In the genomic region with DNA sequence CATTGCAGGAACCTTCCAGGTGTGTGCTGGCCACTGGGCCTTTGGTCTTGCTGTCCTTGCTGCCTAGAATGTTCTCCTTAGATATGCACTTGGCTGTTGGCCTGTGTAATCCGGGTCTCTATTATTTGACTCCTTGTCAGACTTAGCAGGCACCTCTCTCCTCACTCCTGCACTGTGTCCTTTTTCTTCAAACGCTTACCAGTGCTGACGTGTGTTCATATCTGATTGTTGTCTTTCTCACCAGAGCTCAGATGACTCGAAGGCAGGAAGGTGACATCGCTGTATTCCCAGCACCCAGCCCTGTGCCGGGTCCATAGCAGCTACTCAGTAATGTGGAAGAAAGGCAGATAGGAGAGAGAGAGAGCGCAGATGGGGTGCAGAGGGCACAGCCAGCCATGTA, we compare ENCODE assay signal across 9 mouse cellular contexts. TPM values are rescaled to one million over a fixed set of nuclear protein-coding genes. Genes with fewer than 3 reads are reported as not detected.
DNase-seq lines count a peak whose midpoint lies in the region; ATAC-seq lines count a peak whose summit lies in the region.
"Had no signal": no experiment of that assay in that cellular context is flagged by ENCODE, and none has a peak within 500 bp of the region (broad histone marks: within the 10 kb centered on the region; RNA-seq: fewer than 3 reads in every experiment).

No protein-coding gene starts in this region.

- no peak overlapping the region; the same call in none of the 2 replicates for H3K4me3 ChIP-seq in heart, embryonic 10.5 days
- H3K4me3 ChIP-seq in midbrain, embryonic 14.5 days (replicated peaks; ENCODE audit: low read depth, low read length) = no peak overlapping the region
- H3K4me3 ChIP-seq in midbrain, embryonic 16.5 days (ENCODE audit: low read depth, low read length) = no peak overlapping the region
- no peak overlapping the region for H3K4me3 ChIP-seq in intestine, embryonic 15.5 days (replicated peaks)
- H3K4me3 ChIP-seq in stomach, embryonic 14.5 days (ENCODE audit: low read depth, low read length) = no peak overlapping the region

- DNase-seq in heart, embryonic 10.5 days (ENCODE audit: low spot score) = no peak
- DNase-seq in heart, postnatal 4 days = no peak
- DNase-seq in midbrain, embryonic 14.5 days = no peak
- no peak for DNase-seq in ovary, postnatal 10 days (ENCODE audit: low spot score)
- DNase-seq in cerebellum, adult 8-10 months = no peak
- DNase-seq: gastrocnemius, postnatal 25 days had no signal

- H3K27ac ChIP-seq in heart, embryonic 10.5 days = peak overlapping the region; percentile 89
- H3K27ac ChIP-seq in midbrain, embryonic 14.5 days (replicated peaks; ENCODE audit: low read depth, low read length) = 0 out of 2 replicates have a peak overlapping the region, but pooled peaks have one; percentile 20
- no peak overlapping the region; the same call in 1 of the 2 replicates for H3K27ac ChIP-seq in midbrain, embryonic 16.5 days (ENCODE audit: low read length)
- peak overlapping the region; percentile 56; the same call in 1 of the 2 replicates for H3K27ac ChIP-seq in intestine, embryonic 15.5 days
- H3K27ac ChIP-seq in stomach, embryonic 14.5 days (ENCODE audit: low read length) = peak overlapping the region; percentile 68

- 43% methylated on average over 7 of the region's 7 CpGs for WGBS in heart, embryonic 10.5 days
- 91% methylated on average over 7 of the region's 7 CpGs for WGBS in midbrain, embryonic 14.5 days
- WGBS in midbrain, embryonic 16.5 days = 87% methylated on average over 7 of the region's 7 CpGs
- 77% methylated on average over 7 of the region's 7 CpGs for whole genome bisulfite sequencing in intestine, embryonic 15.5 days
- 81% methylated on average over 7 of the region's 7 CpGs for WGBS in stomach, embryonic 14.5 days

- no peaks in the 10 kb centered on the region for H3K27me3 ChIP-seq in heart, embryonic 10.5 days (ENCODE audit: insufficient read depth, poor library complexity, severe bottlenecking)
- H3K27me3 ChIP-seq in midbrain, embryonic 14.5 days (ENCODE audit: control insufficient read depth, insufficient read depth, low read length) = no peaks in the 10 kb centered on the region
- H3K27me3 ChIP-seq in midbrain, embryonic 16.5 days (ENCODE audit: control insufficient read depth, insufficient read depth, low read depth, low read length) = no peaks in the 10 kb centered on the region
- no peaks in the 10 kb centered on the region for H3K27me3 ChIP-seq in intestine, embryonic 15.5 days (replicated peaks)
- no peaks in the 10 kb centered on the region for H3K27me3 ChIP-seq in stomach, embryonic 14.5 days (ENCODE audit: control insufficient read depth, insufficient read depth, low read length)

- H3K4me2 ChIP-seq in midbrain, embryonic 14.5 days (ENCODE audit: low read length) = no peak overlapping the region
- no peak overlapping the region for H3K4me2 ChIP-seq in midbrain, embryonic 16.5 days (ENCODE audit: low read length)
- H3K4me2 ChIP-seq in intestine, embryonic 15.5 days (replicated peaks) = no peak overlapping the region
- H3K4me2 ChIP-seq in stomach, embryonic 14.5 days (replicated peaks; ENCODE audit: low read depth, low read length) = no peak overlapping the region

- H3K9ac ChIP-seq in midbrain, embryonic 14.5 days (replicated peaks; ENCODE audit: low read length) = no peak overlapping the region
- H3K9ac ChIP-seq in midbrain, embryonic 16.5 days (ENCODE audit: low read depth, low read length) = no peak overlapping the region
- H3K9ac ChIP-seq in intestine, embryonic 15.5 days = no peak overlapping the region
- no peak overlapping the region for H3K9ac ChIP-seq in stomach, embryonic 14.5 days (replicated peaks; ENCODE audit: low read depth, low read length)

- no peaks in the 10 kb centered on the region for H3K9me3 ChIP-seq in heart, embryonic 10.5 days
- H3K9me3 ChIP-seq in midbrain, embryonic 14.5 days (ENCODE audit: control insufficient read depth, low read length) = no peaks in the 10 kb centered on the region
- no peaks in the 10 kb centered on the region for H3K9me3 ChIP-seq in midbrain, embryonic 16.5 days (replicated peaks; ENCODE audit: control insufficient read depth, low read length, poor library complexity, severe bottlenecking)
- no peaks in the 10 kb centered on the region for H3K9me3 ChIP-seq in intestine, embryonic 15.5 days
- no peaks in the 10 kb centered on the region for H3K9me3 ChIP-seq in stomach, embryonic 14.5 days (ENCODE audit: control insufficient read depth, low read depth, low read length)

- no peak for ATAC-seq in midbrain, embryonic 14.5 days (ENCODE audit: low FRiP score, low TSS enrichment)
- no peak for ATAC-seq in midbrain, embryonic 16.5 days
- no peak for ATAC-seq in intestine, embryonic 15.5 days
- ATAC-seq in stomach, embryonic 14.5 days (ENCODE audit: insufficient number of reproducible peaks, insufficient read depth, low FRiP score, low read depth) = no peak

- H3K36me3 ChIP-seq in heart, embryonic 10.5 days = peaks cover 28% of the 10 kb centered on the region; the same call in 1 of the 2 replicates
- peaks cover 9% of the 10 kb centered on the region for H3K36me3 ChIP-seq in midbrain, embryonic 14.5 days (ENCODE audit: control insufficient read depth, insufficient read depth, low read length)
- 0 out of 2 replicates have a peak, but pooled peaks cover 3% of the 10 kb centered on the region for H3K36me3 ChIP-seq in midbrain, embryonic 16.5 days (ENCODE audit: control insufficient read depth, insufficient read depth, low read length)
- peaks cover 6% of the 10 kb centered on the region; the same call in 1 of the 2 replicates for H3K36me3 ChIP-seq in intestine, embryonic 15.5 days
- 0 out of 2 replicates have a peak, but pooled peaks cover 4% of the 10 kb centered on the region for H3K36me3 ChIP-seq in stomach, embryonic 14.5 days (ENCODE audit: control insufficient read depth, insufficient read depth, low read length)

- H3K4me1 ChIP-seq in heart, embryonic 10.5 days = peaks cover 58% of the 10 kb centered on the region
- no peaks in the 10 kb centered on the region for H3K4me1 ChIP-seq in midbrain, embryonic 14.5 days (ENCODE audit: control insufficient read depth, insufficient read depth, low read length)
- peaks cover 11% of the 10 kb centered on the region for H3K4me1 ChIP-seq in midbrain, embryonic 16.5 days (ENCODE audit: control insufficient read depth, insufficient read depth, low read length)
- peaks cover 14% of the 10 kb centered on the region for H3K4me1 ChIP-seq in intestine, embryonic 15.5 days (replicated peaks)
- peaks cover 25% of the 10 kb centered on the region for H3K4me1 ChIP-seq in stomach, embryonic 14.5 days (ENCODE audit: control insufficient read depth, insufficient read depth, low read length)

RNA-seq across cellular contexts. Expression of a gene that starts 33.0 kb away (rescaled TPM):
- polyA plus RNA-seq in heart, embryonic 10.5 days (2016; fragmentation: Nextera tagmentation; extraction: Ambion mirVana) = 28.8 and 31.5 TPM in 2 replicates
- total RNA-seq in heart, postnatal 4 days (2021) = 10 to 100 TPM; 66.9 to 69.5 TPM
- polyA plus RNA-seq in midbrain, embryonic 14.5 days (2014; fragmentation: Nextera tagmentation; extraction: Ambion mirVana) = 44.2 and 45.8 TPM in 2 replicates
- 33.4 and 35.1 TPM in 2 replicates for polyA plus RNA-seq in midbrain, embryonic 16.5 days (2015; fragmentation: Nextera tagmentation; extraction: Ambion mirVana)
- 14.3 and 15.1 TPM in 2 replicates for polyA plus RNA-seq in intestine, embryonic 15.5 days (2015; fragmentation: Nextera tagmentation; extraction: Ambion mirVana)
- 16.2 and 21.0 TPM in 2 replicates for polyA plus RNA-seq in stomach, embryonic 14.5 days (2014; fragmentation: Nextera tagmentation; extraction: Ambion mirVana)

RNA-seq across cellular contexts. Expression of a gene that starts 33.7 kb away (rescaled TPM):
- polyA plus RNA-seq in heart, embryonic 10.5 days (2016; fragmentation: Nextera tagmentation; extraction: Ambion mirVana) = 130 and 150 TPM in 2 replicates
- total RNA-seq in heart, postnatal 4 days (2021) = 100 to 1,000 TPM; 109 to 115 TPM
- polyA plus RNA-seq in midbrain, embryonic 14.5 days (2014; fragmentation: Nextera tagmentation; extraction: Ambion mirVana) = 117 and 129 TPM in 2 replicates
- 102 and 103 TPM in 2 replicates for polyA plus RNA-seq in midbrain, embryonic 16.5 days (2015; fragmentation: Nextera tagmentation; extraction: Ambion mirVana)
- 97.0 and 100 TPM in 2 replicates for polyA plus RNA-seq in intestine, embryonic 15.5 days (2015; fragmentation: Nextera tagmentation; extraction: Ambion mirVana)
- 133 and 142 TPM in 2 replicates for polyA plus RNA-seq in stomach, embryonic 14.5 days (2014; fragmentation: Nextera tagmentation; extraction: Ambion mirVana)
